Mouse (Mus musculus) olfactory bulb, adult 2 months (tissue): ENCODE data around the gene Mus81.

Experiments used
- CTCF ChIP-seq: fragments of 200-500 bp; IDR thresholded peaks from 2 replicates; pipeline ENCODE4 v1.5.1; 2012; ENCODE audit warnings: low read depth, mild to moderate bottlenecking, low read length, moderate library complexity; ENCODE audit not compliant: insufficient read depth
- POLR2A ChIP-seq: fragments of 200-500 bp; IDR thresholded peaks from 2 replicates; pipeline ENCODE4 v1.6.1; 2012; ENCODE audit warnings: mild to moderate bottlenecking, low read depth, low read length, moderate library complexity; ENCODE audit not compliant: insufficient read depth

DNA sequence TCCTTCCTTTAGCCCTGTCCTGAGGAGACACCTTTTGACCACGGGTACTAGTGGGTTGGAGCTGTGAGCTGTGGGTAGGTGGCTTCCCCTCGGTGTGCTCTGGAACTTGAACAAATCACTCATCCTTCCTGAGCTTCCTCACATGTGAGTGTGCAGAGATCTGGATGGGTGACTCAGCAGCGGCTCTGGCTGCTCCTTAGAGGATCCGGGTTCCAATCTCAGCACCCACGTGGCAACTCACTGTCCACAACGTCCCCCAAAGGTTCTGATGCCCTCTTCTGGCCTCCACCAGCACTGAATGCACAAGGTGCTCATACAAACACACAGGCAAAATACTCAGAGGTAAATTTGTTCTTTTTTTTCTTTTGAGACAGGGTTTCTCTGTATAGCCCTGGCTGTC lies 36.4 kb downstream of the Mus81 start:
- no peak for TF ChIP-seq CTCF
- TF ChIP-seq POLR2A, result no peak
